Mouse (Mus musculus): ENCODE measurements around the gene Pipox.

The Pipox gene

GRCm38 (mm10) chr11:77893787-77894718 is at the start of gene Pipox:
TSS of gene Pipox (minus strand) at chr11:77894096.
- DNase-seq (ENCODE audit: low read depth): peak; percentile 88

GRCm38 (mm10) chr11:77942230-77942629 is 48.3 kb upstream of the Pipox start:
- DNase-seq (ENCODE audit: low read depth): no peak

GRCm38 (mm10) chr11:77937649-77938410 is 43.9 kb upstream of the Pipox start:
- no peak for DNase-seq (ENCODE audit: low read depth)

- DNase-seq (ENCODE audit: low read depth): no peak
Observed at GRCm38 (mm10) chr11:77936846-77937245, 43.0 kb upstream of the Pipox start.

- no peak for DNase-seq (ENCODE audit: low read depth)
Observed at GRCm38 (mm10) chr11:77934568-77935311, 40.8 kb upstream of the Pipox start.

GRCm38 (mm10) chr11:77934111-77934521 is 40.2 kb upstream of the Pipox start:
- DNase-seq (ENCODE audit: low read depth): no peak

- DNase-seq (ENCODE audit: low read depth): no peak
Observed at GRCm38 (mm10) chr11:77932576-77932975, 38.7 kb upstream of the Pipox start.

- no peak for DNase-seq (ENCODE audit: low read depth)
Observed at GRCm38 (mm10) chr11:77931541-77932433, 37.9 kb upstream of the Pipox start.

GRCm38 (mm10) chr11:77930751-77931540 is 37.0 kb upstream of the Pipox start, which contains the start of gene Sez6:
TSS of gene Sez6 (plus strand) at chr11:77930800.
- DNase-seq (ENCODE audit: low read depth): no peak

- peak; percentile 94 for DNase-seq (ENCODE audit: low read depth)
Observed at GRCm38 (mm10) chr11:77927837-77928236, 33.9 kb upstream of the Pipox start.

GRCm38 (mm10) chr11:77926666-77927065 is 32.8 kb upstream of the Pipox start:
- no peak for DNase-seq (ENCODE audit: low read depth)

- no peak for DNase-seq (ENCODE audit: low read depth)
Observed at GRCm38 (mm10) chr11:77925836-77926657, 32.2 kb upstream of the Pipox start.

GRCm38 (mm10) chr11:77923285-77923684 is 29.4 kb upstream of the Pipox start:
- DNase-seq (ENCODE audit: low read depth): no peak

GRCm38 (mm10) chr11:77917166-77917565 is 23.3 kb upstream of the Pipox start:
- DNase-seq (ENCODE audit: low read depth): no peak

- no peak for DNase-seq (ENCODE audit: low read depth)
Observed at GRCm38 (mm10) chr11:77916741-77917140, 22.8 kb upstream of the Pipox start.

- no peak for DNase-seq (ENCODE audit: low read depth)
Observed at GRCm38 (mm10) chr11:77914598-77915260, 20.8 kb upstream of the Pipox start.

- DNase-seq (ENCODE audit: low read depth): no peak
Observed at GRCm38 (mm10) chr11:77913505-77913904, 19.6 kb upstream of the Pipox start.

- no peak for DNase-seq (ENCODE audit: low read depth)
Observed at GRCm38 (mm10) chr11:77909776-77910175, 15.9 kb upstream of the Pipox start.

- no peak for DNase-seq (ENCODE audit: low read depth)
Observed at GRCm38 (mm10) chr11:77909376-77909775, 15.5 kb upstream of the Pipox start.
